Mouse (Mus musculus): ENCODE results near the gene Hs3st1.

Hs3st1 gene

GRCm38 (mm10) chr5:39612240-39612639 lies 143.0 kb downstream of the Hs3st1 start:
- in situ Hi-C loops (cut with MboI; ENCODE audit: unreplicated experiment in 2 of 2): no loop called here

- in situ Hi-C loops (cut with MboI; ENCODE audit: unreplicated experiment in 2 of 2): no loop called here
Observed at GRCm38 (mm10) chr5:39608260-39608659, 147.0 kb downstream of the Hs3st1 start.

GRCm38 (mm10) chr5:39594737-39595136 lies 160.5 kb downstream of the Hs3st1 start:
- in situ Hi-C loops (cut with MboI; ENCODE audit: unreplicated experiment in 2 of 2): no loop called here

Data from v-Abl transformed pro-B cells (cell line).